Mouse (Mus musculus) C2C12 (cell line): Measurements from ENCODE around the gene 1700025B11Rik.

Source experiments
- CTCF ChIP-seq: IDR thresholded peaks from one replicate; pipeline ENCODE4 v1.5.1; 2011; ENCODE audit not compliant: control insufficient read depth, insufficient read depth, insufficient read length
- MAX ChIP-seq: IDR thresholded peaks from one replicate; pipeline ENCODE4 v1.6.1; 2011; ENCODE audit warnings: mild to moderate bottlenecking, control low read depth
- MYOD1 ChIP-seq: IDR thresholded peaks from one replicate; pipeline ENCODE4 v1.6.1; 2011; ENCODE audit warnings: low read depth; ENCODE audit not compliant: control insufficient read depth, insufficient read length
- MYOG ChIP-seq: IDR thresholded peaks from one replicate; pipeline ENCODE4 v1.6.1; 2011; ENCODE audit not compliant: control insufficient read depth, insufficient read length; ENCODE audit errors: extremely low read depth
- USF1 ChIP-seq: IDR thresholded peaks from one replicate; pipeline ENCODE4 v1.6.1; 2011; ENCODE audit warnings: low read depth, mild to moderate bottlenecking, control low read depth, moderate library complexity

- no peak for TF ChIP-seq CTCF
- no peak for TF ChIP-seq MYOD1
- TF ChIP-seq MYOG, result no peak
- TF ChIP-seq USF1, result no peak
- TF ChIP-seq MAX, result no peak
Measured at GRCm38 (mm10) chr15:77563219-77563618, 1.5 kb upstream of the 1700025B11Rik start.
